Mouse (Mus musculus) erythroblast, embryonic 14.5 days (primary cell): ENCODE results near the gene Ptprs.

ENCODE experiments used
- GATA1 ChIP-seq: IDR thresholded peaks from 2 replicates; pipeline ENCODE4 v1.6.1; 2012; ENCODE audit warnings: low read length, inconsistent platforms, mixed read lengths
- TAL1 ChIP-seq: IDR thresholded peaks from 3 replicates; pipeline ENCODE4 v1.6.1; 2012; ENCODE audit warnings: low read length, inconsistent platforms, mixed read lengths

DNA sequence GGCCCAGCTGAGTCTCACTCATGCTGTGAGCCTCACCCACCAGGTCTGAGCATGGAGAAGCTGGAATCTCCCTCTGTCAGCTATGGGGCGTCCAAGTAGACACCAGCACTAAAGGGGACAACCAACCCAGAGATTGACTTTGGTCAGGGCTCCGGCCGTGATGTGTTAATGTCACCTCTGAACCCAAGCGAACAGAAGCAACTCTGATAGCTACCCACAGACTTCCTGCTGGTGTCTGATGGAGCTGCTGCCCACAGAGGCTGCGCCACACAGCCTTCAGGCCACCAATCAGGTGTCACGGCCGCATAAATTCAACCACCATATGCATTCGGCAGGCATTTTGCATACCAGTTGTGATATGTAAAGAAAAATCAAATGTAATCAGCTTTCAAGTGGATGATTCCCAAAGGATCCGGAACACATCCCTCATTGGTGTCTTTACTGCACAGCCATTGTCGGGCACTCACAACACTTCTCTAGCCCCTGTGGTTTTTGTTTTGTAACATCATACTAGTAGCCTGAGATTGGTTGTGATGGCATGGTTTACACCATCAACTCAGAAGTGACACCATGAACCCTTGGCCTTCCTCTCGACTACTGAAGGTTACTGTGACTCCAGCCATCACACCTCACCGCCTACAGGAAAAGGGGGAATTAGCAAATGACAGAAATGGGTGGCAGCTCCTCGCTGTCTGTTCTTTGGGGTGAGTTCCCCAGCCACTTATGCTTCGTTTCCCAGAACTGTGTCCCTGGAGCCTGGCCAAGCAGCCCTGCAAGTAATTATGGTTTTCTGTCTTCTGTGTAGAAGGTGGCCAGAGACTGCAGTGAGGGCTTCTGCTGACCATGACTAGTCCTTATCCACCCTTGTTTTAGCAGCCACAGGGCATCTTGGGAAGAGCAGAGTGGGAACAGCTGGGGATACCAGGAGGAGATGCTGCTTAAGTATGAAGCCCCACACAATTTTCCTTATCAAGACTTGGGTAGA, 70.1 kb downstream of the Ptprs start:
- TF ChIP-seq GATA1, result no peak
- TF ChIP-seq TAL1, result no peak
